Mouse (Mus musculus) mesoderm, embryonic 11.5 days (tissue): Measurements from ENCODE around the gene Rpl10.

Source experiments
- DNase-seq: peaks from one replicate; pipeline ENCODE4 v3.0.0-alpha.2; 2012; ENCODE audit warnings: low read depth, low spot score

Rpl10 gene

GRCm38 (mm10) chrX:74281041-74281731 lies 10.6 kb downstream of the Rpl10 start:
- DNase-seq: no peak

- peak; percentile 63 for DNase-seq
Observed at GRCm38 (mm10) chrX:74281732-74282394, 11.3 kb downstream of the Rpl10 start, which contains the start of the genes Taz and Dnase1l1. TSS of gene Taz (plus strand) at chrX:74281912. TSS of gene Dnase1l1 (minus strand) at chrX:74282337.

GRCm38 (mm10) chrX:74282395-74283091 lies 11.9 kb downstream of the Rpl10 start:
- DNase-seq: peak; percentile 79

- DNase-seq: no peak
Observed at GRCm38 (mm10) chrX:74283092-74283437, 12.5 kb downstream of the Rpl10 start.

GRCm38 (mm10) chrX:74293431-74293830 lies 22.8 kb downstream of the Rpl10 start:
- DNase-seq: no peak

DNA sequence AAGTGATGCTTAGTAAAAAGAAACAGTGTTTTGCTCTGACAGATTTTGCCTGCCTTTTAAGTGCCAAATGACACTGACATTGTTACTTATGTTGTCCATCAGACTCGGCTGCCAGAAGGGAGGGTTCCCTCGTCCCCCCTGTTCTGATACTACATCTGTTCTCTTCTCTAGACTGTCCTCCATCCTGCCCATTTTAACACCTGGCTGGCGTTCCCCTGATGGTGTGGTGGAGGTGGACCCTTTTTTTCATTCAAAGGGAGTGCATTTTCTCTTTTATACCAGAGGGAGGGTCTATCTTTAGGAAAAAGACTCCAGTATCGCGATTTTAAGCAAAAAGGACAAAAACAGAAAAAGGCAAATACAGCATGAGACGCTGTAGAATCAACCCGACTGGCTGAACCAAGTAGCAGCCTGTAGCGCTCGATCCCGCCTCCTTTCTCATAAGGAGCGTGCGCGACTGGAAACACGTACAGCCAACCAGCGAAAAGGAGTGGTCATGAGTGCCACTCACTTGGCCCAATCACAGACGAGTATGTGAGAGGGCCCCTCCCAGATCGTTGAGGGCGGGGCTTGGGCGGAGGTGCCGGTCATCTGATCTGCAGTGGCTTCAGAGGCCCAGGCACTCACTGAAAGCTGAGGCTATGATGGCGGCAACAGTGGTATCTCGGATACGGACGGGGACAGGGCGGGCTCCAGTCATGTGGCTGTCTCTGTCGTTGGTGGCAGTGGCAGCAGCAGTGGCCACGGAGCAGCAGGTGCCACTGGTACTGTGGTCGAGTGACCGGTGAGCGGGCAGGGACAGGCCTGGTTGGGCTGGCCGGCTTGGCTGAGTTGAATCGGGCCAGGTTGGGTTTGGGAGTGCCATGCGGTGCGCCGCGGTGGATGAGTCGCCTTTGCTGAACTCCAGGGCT lies 26.2 kb downstream of the Rpl10 start, which contains the start of gene Atp6ap1:
Atp6ap1 (plus strand) TSS at position 560 of the 911 bp plus-strand sequence.
- peak; percentile 93 for DNase-seq

DNA sequence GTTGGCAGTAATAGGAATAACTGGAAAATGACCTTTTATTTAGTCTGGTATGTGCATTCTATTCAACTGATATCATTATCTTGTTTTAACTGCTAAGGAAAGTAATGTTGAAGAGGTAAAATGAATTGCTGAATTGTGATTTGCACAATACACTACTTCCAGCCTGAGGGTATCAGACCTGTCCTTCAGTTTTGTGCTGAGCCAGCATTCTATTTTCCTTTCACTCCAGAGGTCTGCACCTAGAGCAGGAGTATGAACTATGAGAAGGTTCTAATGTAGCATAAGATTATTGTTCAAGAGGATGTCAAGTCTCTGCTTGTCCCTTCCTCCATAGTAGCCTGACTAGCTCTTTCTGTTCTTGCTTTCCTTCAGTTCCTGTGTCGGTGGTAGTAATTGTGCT lies 27.7 kb downstream of the Rpl10 start:
- DNase-seq: no peak

DNA sequence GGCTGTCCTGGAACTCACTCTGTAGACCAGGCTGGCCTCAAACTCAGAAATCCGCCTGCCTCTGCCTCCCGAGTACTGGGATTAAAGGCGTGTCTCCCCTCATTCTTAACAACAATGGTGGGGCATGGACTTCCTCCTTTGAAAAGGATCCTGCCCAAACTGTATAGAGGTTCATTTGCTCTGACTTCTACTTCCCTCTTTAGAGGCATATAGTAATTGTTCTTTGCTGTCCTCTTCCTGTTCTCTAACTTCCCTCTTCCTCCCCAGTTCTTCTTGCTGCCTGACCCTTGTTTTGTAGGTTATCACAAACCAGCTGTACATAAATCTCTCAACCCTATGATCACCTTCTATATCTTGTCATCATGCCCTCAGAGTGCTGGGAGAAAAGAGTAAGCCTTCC lies 29.1 kb downstream of the Rpl10 start:
- DNase-seq: no peak

DNA sequence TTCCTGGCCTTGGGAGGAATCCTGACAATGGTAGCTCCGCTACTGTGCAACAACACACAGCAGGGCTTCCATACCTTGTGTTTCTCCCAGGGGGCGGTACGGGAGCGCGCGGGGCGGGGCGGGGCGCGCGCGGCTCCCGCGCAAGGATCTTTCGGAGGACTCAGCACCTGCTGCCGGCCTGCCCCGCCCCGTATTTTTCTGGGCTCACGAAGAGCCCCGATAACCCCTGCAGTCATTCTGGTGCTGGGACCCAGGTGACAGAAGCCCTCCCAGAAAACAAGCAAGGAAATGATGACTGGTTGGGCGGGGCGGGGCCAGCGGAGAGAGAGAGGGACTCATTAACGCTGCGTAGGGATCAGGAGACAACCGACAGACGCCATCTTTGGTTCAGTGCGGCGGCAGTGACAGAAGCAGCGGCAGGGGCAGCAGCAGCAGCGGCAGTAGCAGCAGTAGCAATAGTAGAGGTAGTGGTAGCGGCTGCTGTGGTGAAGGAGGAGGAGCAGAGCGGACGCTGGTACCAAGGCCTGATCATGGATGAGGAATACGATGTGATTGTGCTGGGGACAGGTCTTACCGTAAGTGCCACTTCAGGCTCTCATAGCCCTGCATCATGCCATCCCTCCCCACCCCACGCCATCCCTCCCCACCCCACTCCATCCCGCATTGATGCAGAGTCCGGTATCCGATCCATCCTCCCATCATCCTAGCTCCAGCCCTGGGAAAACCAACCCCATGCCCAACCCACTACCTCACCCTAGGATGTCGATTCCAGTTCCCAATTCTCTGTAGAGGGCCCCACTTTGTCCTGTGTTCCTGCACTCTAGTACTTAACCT lies 34.5 kb downstream of the Rpl10 start, which contains the start of gene Gdi1:
Gdi1 (plus strand) TSS at position 132 of the 834 bp plus-strand sequence.
- DNase-seq: peak; percentile 82

DNA sequence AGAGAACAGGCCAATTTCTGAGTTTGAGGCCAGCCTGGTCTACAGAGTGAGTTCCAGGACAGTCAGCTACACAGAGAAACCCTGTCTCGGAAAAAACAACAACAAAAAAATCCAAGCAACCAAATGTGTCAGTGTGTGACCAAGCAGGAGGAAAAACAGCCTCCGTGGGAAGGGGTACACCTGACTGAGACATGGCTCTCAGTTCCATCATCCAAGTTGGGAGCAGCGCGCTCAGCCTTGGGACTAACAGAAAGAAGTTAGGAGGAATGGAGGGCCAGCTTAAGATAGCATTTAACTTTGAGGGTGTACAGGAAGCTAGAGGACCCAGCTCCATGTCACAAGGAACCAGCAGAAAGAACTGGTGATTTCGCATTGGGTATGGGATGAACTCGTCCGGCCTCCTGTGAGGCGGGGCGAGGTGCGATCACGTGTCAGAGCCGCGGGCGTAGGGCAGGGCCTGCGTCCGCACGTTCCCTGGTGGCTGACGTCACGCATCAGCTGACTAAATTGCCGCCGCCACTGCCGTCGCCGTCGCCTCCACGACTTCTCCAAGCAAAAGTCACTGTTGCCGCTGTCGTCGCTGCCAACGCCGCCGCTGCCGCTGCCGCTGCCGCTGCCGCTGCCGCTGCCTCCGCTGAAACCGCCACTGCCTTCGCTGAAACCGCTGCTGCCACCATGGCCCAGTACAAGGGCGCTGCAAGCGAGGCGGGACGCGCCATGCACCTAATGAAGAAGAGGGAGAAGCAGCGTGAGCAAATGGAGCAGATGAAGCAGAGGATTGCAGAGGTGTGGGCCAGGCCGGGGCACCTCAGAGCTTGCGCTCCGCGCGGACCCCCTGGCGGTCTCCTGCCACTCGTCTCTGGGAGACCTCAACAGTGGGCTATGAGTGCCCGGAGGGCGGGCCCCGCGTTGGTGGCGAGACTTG lies 42.2 kb downstream of the Rpl10 start, which contains the start of gene Fam50a:
Fam50a (plus strand) TSS at position 494 of the 925 bp plus-strand sequence.
- peak; percentile 85 for DNase-seq
